Mouse (Mus musculus) hindbrain, embryonic 16.5 days (tissue): Measurements from ENCODE around the gene Zcchc14. TPM values are rescaled to one million over a fixed set of nuclear protein-coding genes. Genes with fewer than 3 reads are reported as not detected.
"Not testable (repeated sequence)": the region's sequence is repeated elsewhere in the genome, so short reads cannot be mapped to it uniquely, and the experiment has no call there.

Experiments used
- ATAC-seq: fragments of 200-750 bp; cut with Nextera tagmentation; 2 replicates; pipeline ENCODE4 v1.8.0; 2017; ENCODE audit warnings: moderate TSS enrichment, moderate library complexity
- H3K27ac ChIP-seq: fragments of 300-500 bp; sonication (generic); 2 replicates; pipeline ENCODE4 v1.5.1; 2014; ENCODE audit warnings: low read depth, mild to moderate bottlenecking, control low read depth, low read length, moderate library complexity
- H3K27me3 ChIP-seq: fragments of 300-500 bp; sonication (generic); replicated peaks from 2 replicates; pipeline ENCODE4 v1.6.1; 2014; ENCODE audit warnings: low read length; ENCODE audit not compliant: control insufficient read depth, insufficient read depth
- H3K36me3 ChIP-seq: fragments of 300-500 bp; sonication (generic); 2 replicates; pipeline ENCODE4 v1.6.1; 2014; ENCODE audit warnings: mild to moderate bottlenecking, low read length, moderate library complexity, mixed read lengths; ENCODE audit not compliant: control insufficient read depth, insufficient read depth
- H3K4me1 ChIP-seq: fragments of 300-500 bp; sonication (generic); 2 replicates; pipeline ENCODE4 v1.6.1; 2014; ENCODE audit warnings: low read depth, low read length; ENCODE audit not compliant: control insufficient read depth, insufficient read depth
- H3K4me2 ChIP-seq: fragments of 300-500 bp; sonication (generic); 2 replicates; pipeline ENCODE4 v1.6.1; 2014; ENCODE audit warnings: mild to moderate bottlenecking, low read length, control low read depth, moderate library complexity
- H3K4me3 ChIP-seq: fragments of 300-500 bp; sonication (generic); 2 replicates; pipeline ENCODE4 v1.5.1; 2014; ENCODE audit warnings: mild to moderate bottlenecking, low read length, control low read depth, moderate library complexity
- H3K9ac ChIP-seq: fragments of 300-500 bp; sonication (generic); 2 replicates; pipeline ENCODE4 v1.6.1; 2014; ENCODE audit warnings: low read depth, mild to moderate bottlenecking, control low read depth, low read length, moderate library complexity
- H3K9me3 ChIP-seq: fragments of 300-500 bp; sonication (generic); 2 replicates; pipeline ENCODE4 v1.6.1; 2014; ENCODE audit warnings: mild to moderate bottlenecking, low read length, moderate library complexity; ENCODE audit not compliant: control insufficient read depth
- WGBS: fragments of 180-500 bp; shearing (Covaris S2); extraction: QIAGEN DNeasy Blood & Tissue Kit; methylation state at CpG from one replicate; pipeline ENCODE4 v1.1.7; 2014; 5-methylcytosine and 5-hydroxymethylcytosine counted together
- polyA plus RNA-seq: library from polyadenylated mRNA; unstranded; fragments of >200 nt; fragmentation: Nextera tagmentation; extraction: Ambion mirVana; gene quantifications from 2 replicates; pipeline ENCODE4 v1.2.1, GENCODE M21; 2015

The Zcchc14 gene
- polyA plus RNA-seq, 1 experiment from 2014 or later: 20.9 TPM

DNA sequence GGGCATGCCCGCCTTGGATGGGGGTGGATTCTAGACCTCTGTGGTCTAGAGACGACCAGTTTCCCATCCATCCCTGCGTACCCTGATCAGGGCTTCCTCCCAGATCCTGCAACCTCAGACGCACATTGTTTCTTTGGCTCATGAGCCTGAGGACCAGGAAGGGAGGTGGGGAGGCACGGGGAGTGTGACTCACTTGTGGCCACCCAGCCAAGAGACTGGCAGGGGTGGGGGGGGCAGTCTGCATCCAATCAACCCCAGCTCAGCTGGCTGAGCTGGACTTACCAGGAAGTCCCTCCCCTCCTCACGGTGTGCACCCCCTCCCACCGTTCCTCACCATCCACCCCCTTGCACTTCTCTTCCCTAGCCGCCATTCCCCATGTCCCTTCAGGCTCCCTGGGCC lies 16.5 kb upstream of the Zcchc14 start:
- Histone ChIP-seq H3K9ac (peak overlapping the region; percentile 43; the same call in 1 of the 2 replicates), H3K9me3 (no peaks in the 10 kb centered on the region), H3K4me3 (no peak overlapping the region), H3K36me3 (no peaks in the 10 kb centered on the region), H3K27me3 (no peaks in the 10 kb centered on the region), H3K4me2 (no peak overlapping the region), H3K27ac (no peak overlapping the region), H3K4me1 (peaks cover 16% of the 10 kb centered on the region)
- 16% methylated on average over 8 of the region's 8 CpGs for WGBS
- ATAC-seq: 0 out of 2 replicates have a peak, but pooled peaks have one; percentile 22

DNA sequence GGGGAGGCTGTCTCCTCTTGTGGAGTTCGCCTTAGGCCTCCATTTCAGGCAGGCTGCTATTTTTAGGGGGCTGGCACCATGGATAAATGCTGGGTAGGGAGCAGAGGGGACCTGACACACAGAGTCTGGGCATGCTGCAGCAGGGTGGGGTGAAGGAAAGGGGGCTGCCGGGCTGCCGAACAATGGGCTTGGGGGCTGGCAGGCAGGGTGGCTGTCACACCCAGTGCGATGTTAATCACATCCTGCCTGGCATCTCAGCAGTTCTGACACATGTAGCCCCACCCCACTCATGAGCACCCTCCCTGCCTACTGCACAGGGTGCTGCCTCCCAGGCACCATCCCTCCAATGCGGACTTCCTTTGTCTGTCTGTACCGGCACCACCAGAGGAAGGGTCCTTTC lies 15.9 kb upstream of the Zcchc14 start:
- Histone ChIP-seq H3K27ac (no peak overlapping the region), H3K4me2 (no peak overlapping the region), H3K4me3 (no peak overlapping the region), H3K4me1 (peaks cover 16% of the 10 kb centered on the region), H3K9ac (peak overlapping the region; percentile 43), H3K36me3 (no peaks in the 10 kb centered on the region), H3K27me3 (peaks cover 1% of the 10 kb centered on the region; the same call in 1 of the 2 replicates), H3K9me3 (no peaks in the 10 kb centered on the region)
- WGBS: 30% methylated on average over 6 of the region's 6 CpGs
- peak; percentile 27; the same call in 1 of the 2 replicates for ATAC-seq

DNA sequence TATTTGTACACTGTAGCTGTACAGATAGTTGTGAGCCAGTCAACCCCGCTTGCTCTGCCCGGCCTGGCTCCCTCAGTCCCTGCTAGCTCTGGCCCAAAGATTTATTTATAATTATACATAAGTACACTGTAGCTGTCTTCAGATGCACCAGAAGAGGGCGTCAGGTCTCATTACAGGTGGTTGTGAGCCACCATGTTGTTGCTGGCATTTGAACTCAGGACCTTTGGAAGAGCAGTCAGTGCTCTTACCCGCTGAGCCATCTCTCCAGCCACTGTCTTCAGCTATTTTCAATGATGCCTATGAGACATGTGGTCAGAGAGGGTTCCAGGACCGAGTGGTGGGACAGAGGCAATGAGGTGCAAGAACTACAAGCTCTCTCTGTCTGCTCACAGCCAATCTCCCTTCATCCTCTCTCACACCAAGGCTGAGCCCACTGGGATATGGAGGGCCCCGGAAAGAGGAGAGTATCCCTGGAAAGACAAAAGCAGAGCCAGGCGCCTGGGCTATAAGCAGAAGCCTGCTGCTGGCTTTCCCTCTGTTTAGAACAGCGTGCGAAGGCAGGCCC lies 15.3 kb upstream of the Zcchc14 start:
- H3K4me1 ChIP-seq: peaks cover 16% of the 10 kb centered on the region
- H3K9ac ChIP-seq: peak overlapping the region; percentile 43; the same call in 1 of the 2 replicates
- WGBS: 63% methylated on average over 9 of the region's 9 CpGs
- H3K36me3 ChIP-seq, H3K9me3 ChIP-seq, ATAC-seq, H3K4me2 ChIP-seq, H3K4me3 ChIP-seq, H3K27me3 ChIP-seq, H3K27ac ChIP-seq: not testable (repeated sequence)

- Histone ChIP-seq H3K4me2 (peak overlapping the region; percentile 27), H3K27ac (peak overlapping the region; percentile 60), H3K4me3 (peak overlapping the region; percentile 7; the same call in 1 of the 2 replicates), H3K36me3 (no peaks in the 10 kb centered on the region), H3K9ac (no peak overlapping the region), H3K4me1 (peaks cover 16% of the 10 kb centered on the region), H3K9me3 (no peaks in the 10 kb centered on the region), H3K27me3 (peaks cover 3% of the 10 kb centered on the region; the same call in 1 of the 2 replicates)
- ATAC-seq: peak; percentile 64
- WGBS: 3% methylated on average over 16 of the region's 16 CpGs
These were observed 12.6 kb upstream of the Zcchc14 start for GRCm38 (mm10) chr8:121665329-121665728.

GRCm38 (mm10) chr8:121663101-121663500 lies 10.4 kb upstream of the Zcchc14 start:
- Histone ChIP-seq H3K4me1 (peaks cover 7% of the 10 kb centered on the region), H3K9me3 (no peaks in the 10 kb centered on the region), H3K27ac (no peak overlapping the region), H3K27me3 (peaks cover 3% of the 10 kb centered on the region; the same call in 1 of the 2 replicates), H3K36me3 (no peaks in the 10 kb centered on the region), H3K4me2 (no peak overlapping the region), H3K4me3 (no peak overlapping the region), H3K9ac (no peak overlapping the region)
- ATAC-seq: no peak
- 91% methylated on average over 12 of the region's 12 CpGs for WGBS

GRCm38 (mm10) chr8:121661631-121662357 lies 9.1 kb upstream of the Zcchc14 start:
- Histone ChIP-seq H3K4me1 (peaks cover 7% of the 10 kb centered on the region), H3K27me3 (peaks cover 3% of the 10 kb centered on the region; the same call in 1 of the 2 replicates), H3K4me3 (no peak overlapping the region), H3K27ac (no peak overlapping the region), H3K4me2 (no peak overlapping the region), H3K36me3 (no peaks in the 10 kb centered on the region), H3K9ac (no peak overlapping the region), H3K9me3 (no peaks in the 10 kb centered on the region)
- 85% methylated on average over 18 of the region's 18 CpGs for WGBS
- no peak for ATAC-seq

- 70% methylated on average over 15 of the region's 15 CpGs for WGBS
- Histone ChIP-seq H3K36me3 (no peaks in the 10 kb centered on the region), H3K27me3 (peaks cover 3% of the 10 kb centered on the region; the same call in 1 of the 2 replicates), H3K27ac (no peak overlapping the region), H3K9ac (no peak overlapping the region), H3K9me3 (no peaks in the 10 kb centered on the region), H3K4me3 (no peak overlapping the region), H3K4me2 (no peak overlapping the region), H3K4me1 (peaks cover 6% of the 10 kb centered on the region)
- no peak for ATAC-seq
These were observed 7.9 kb upstream of the Zcchc14 start for GRCm38 (mm10) chr8:121660602-121661001.

GRCm38 (mm10) chr8:121654966-121655494 lies 2.3 kb upstream of the Zcchc14 start:
- Histone ChIP-seq H3K4me2 (no peak overlapping the region), H3K9ac (no peak overlapping the region; the same call in 1 of the 2 replicates), H3K9me3 (no peaks in the 10 kb centered on the region), H3K4me1 (peaks cover 25% of the 10 kb centered on the region), H3K27me3 (no peaks in the 10 kb centered on the region), H3K4me3 (no peak overlapping the region), H3K27ac (no peak overlapping the region), H3K36me3 (0 out of 2 replicates have a peak, but pooled peaks cover 2% of the 10 kb centered on the region)
- 81% methylated on average over 14 of the region's 14 CpGs for whole genome bisulfite sequencing
- ATAC-seq: no peak

DNA sequence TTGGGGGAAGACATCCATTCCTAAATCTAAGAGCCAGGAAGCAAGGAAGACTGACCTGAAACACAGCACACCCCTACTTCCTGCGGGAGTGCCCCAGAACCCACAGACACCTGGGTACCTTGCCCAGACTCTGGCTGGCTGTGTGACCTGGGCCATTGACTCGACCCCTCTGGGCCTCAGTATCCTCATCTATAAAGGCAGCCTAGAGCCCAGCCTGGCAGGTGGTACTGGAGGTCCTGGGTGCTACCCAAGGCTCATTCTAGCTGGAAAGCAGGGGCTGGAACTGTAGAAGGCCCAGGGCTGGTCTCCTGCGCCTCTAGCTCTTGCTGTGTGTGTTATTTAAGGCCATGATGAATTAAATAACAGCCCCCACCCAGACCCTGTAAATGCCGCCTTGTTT lies 1.4 kb upstream of the Zcchc14 start:
- Histone ChIP-seq H3K27ac (peak overlapping the region; percentile 94), H3K9ac (peak overlapping the region; percentile 87), H3K4me3 (peak overlapping the region; percentile 74), H3K4me1 (peaks cover 33% of the 10 kb centered on the region), H3K27me3 (no peaks in the 10 kb centered on the region), H3K9me3 (no peaks in the 10 kb centered on the region), H3K36me3 (0 out of 2 replicates have a peak, but pooled peaks cover 2% of the 10 kb centered on the region), H3K4me2 (peak overlapping the region; percentile 88)
- no peak for ATAC-seq
- WGBS: 70% methylated on average over 4 of the region's 4 CpGs
